Mouse (Mus musculus) heart, embryonic 13.5 days (tissue): ENCODE results near the gene Foxred2. TPM values are rescaled to one million over a fixed set of nuclear protein-coding genes. Genes with fewer than 3 reads are reported as not detected.
A peak's percentile ranks its signal among the peaks of the same experiment; 100 is the strongest.

Source experiments
- ATAC-seq: fragments of 200-750 bp; cut with Nextera tagmentation; 2 replicates; pipeline ENCODE4 v1.8.0; 2017; ENCODE audit warnings: moderate TSS enrichment; ENCODE audit not compliant: insufficient number of reproducible peaks, low FRiP score, low TSS enrichment; ENCODE audit errors: extremely low read depth
- H3K27ac ChIP-seq: fragments of 300-500 bp; sonication (generic); replicated peaks from 2 replicates; pipeline ENCODE4 v1.5.1; 2015; ENCODE audit warnings: moderate library complexity, mild to moderate bottlenecking, inconsistent platforms
- H3K27me3 ChIP-seq: fragments of 300-500 bp; sonication (generic); replicated peaks from 2 replicates; pipeline ENCODE4 v1.6.1; 2015; ENCODE audit warnings: mild to moderate bottlenecking, inconsistent platforms
- H3K36me3 ChIP-seq: fragments of 300-500 bp; sonication (generic); 2 replicates; pipeline ENCODE4 v1.6.1; 2015; ENCODE audit warnings: mild to moderate bottlenecking, inconsistent platforms
- H3K4me1 ChIP-seq: fragments of 300-500 bp; sonication (generic); 2 replicates; pipeline ENCODE4 v1.6.1; 2015; ENCODE audit warnings: inconsistent platforms
- H3K4me2 ChIP-seq: fragments of 300-500 bp; sonication (generic); 2 replicates; pipeline ENCODE4 v1.6.1; 2015; ENCODE audit warnings: inconsistent platforms, mild to moderate bottlenecking, moderate library complexity
- H3K4me3 ChIP-seq: fragments of 300-500 bp; sonication (generic); 2 replicates; pipeline ENCODE4 v1.5.1; 2015; ENCODE audit warnings: moderate library complexity, mild to moderate bottlenecking, inconsistent platforms
- H3K9ac ChIP-seq: fragments of 300-500 bp; sonication (generic); 2 replicates; pipeline ENCODE4 v1.6.1; 2015; ENCODE audit warnings: inconsistent platforms, mild to moderate bottlenecking, moderate library complexity
- H3K9me3 ChIP-seq: fragments of 300-500 bp; sonication (generic); 2 replicates; pipeline ENCODE4 v1.6.1; 2016; ENCODE audit warnings: inconsistent platforms
- WGBS: fragments of 180-500 bp; shearing (Covaris S2); methylation state at CpG from one replicate; pipeline ENCODE4 v1.1.7; 2015; ENCODE audit warnings: mixed read lengths; 5-methylcytosine and 5-hydroxymethylcytosine counted together
- polyA plus RNA-seq: library from polyadenylated mRNA; unstranded; fragments of >200 nt; fragmentation: Nextera tagmentation; extraction: Ambion mirVana; gene quantifications from 2 replicates; pipeline ENCODE4 v1.2.1, GENCODE M21; 2015

Gene Foxred2
- polyA plus RNA-seq, 1 experiment from 2014 or later: 1.1 TPM

DNA sequence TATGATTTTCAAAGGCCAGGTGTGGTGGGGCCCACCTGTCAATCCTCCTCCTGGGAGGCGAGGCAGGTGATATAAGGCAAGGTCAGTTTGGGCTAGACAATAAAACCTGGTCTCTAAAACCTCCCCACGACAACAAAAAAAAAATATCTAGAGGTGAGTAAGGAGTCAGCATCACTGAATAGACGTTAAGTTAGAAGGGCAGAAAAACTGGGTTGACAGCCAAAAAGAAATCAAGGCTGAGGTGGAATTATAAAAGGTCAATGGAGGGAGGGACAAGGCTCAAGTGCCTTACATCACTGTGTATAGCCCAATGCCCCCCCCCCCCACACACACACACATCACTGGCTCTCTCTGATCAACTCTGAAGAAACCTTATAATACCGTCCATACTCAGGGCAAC is 28.4 kb downstream of the Foxred2 start:
- H3K4me2 ChIP-seq: peak overlapping the region; percentile 77
- no peaks in the 10 kb centered on the region for H3K27me3 ChIP-seq
- 26% methylated on average over 4 of the region's 4 CpGs for WGBS
- H3K9me3 ChIP-seq: no peaks in the 10 kb centered on the region
- H3K4me3 ChIP-seq: peak overlapping the region; percentile 73
- H3K4me1 ChIP-seq: peaks cover 27% of the 10 kb centered on the region
- H3K9ac ChIP-seq: peak overlapping the region; percentile 85
- ATAC-seq: no peak
- H3K36me3 ChIP-seq: peaks cover 43% of the 10 kb centered on the region
- peak overlapping the region; percentile 94 for H3K27ac ChIP-seq

DNA sequence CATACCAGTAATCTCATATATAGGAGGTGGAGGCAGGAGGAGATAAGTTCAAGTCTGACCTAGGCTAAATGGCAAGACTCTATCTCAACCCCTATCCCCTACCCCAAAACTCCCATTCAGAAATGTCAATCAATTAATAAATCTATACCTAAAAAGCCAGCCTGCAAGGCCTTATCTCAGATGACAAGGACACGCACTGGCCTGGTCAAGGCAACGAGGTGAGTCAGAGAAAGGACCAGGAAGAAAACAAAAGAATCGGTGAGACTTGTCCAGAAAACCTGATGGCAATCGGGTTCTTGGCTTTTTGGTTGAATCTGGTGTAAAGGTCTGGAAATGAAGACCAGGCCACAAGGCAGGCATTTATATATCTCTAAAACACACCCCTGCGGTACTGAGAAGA is 29.6 kb downstream of the Foxred2 start:
- WGBS: 86% methylated on average over 5 of the region's 5 CpGs
- Histone ChIP-seq H3K9ac (0 out of 2 replicates have a peak overlapping the region, but pooled peaks have one; percentile 85), H3K4me1 (peaks cover 27% of the 10 kb centered on the region), H3K4me3 (no peak overlapping the region), H3K27me3 (no peaks in the 10 kb centered on the region), H3K4me2 (no peak overlapping the region), H3K36me3 (peaks cover 55% of the 10 kb centered on the region), H3K9me3 (no peaks in the 10 kb centered on the region), H3K27ac (no peak overlapping the region)
- ATAC-seq: no peak

DNA sequence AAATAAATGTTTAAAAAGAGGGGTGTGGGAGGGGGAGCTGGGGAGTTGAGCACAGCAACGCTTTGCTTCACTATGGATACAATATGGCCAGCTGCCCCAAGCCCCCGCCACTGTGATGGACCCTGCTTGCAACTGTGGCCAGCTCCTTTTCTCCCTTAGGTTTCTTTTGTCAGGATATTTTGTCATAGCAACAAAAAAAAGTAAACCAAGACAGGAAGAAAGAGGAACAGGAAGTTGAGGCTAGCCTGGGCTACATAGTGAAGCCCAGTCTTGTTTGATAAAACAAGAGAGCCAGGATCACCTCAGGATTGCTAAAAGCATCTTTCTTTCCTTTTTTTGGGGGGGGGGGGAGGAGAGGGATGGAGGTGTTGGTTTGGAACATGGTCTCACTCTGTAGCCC is 31.3 kb downstream of the Foxred2 start:
- Histone ChIP-seq H3K36me3 (peaks cover 70% of the 10 kb centered on the region), H3K4me3 (no peak overlapping the region), H3K9ac (no peak overlapping the region), H3K4me1 (peaks cover 27% of the 10 kb centered on the region), H3K4me2 (no peak overlapping the region), H3K27ac (no peak overlapping the region), H3K9me3 (no peaks in the 10 kb centered on the region), H3K27me3 (no peaks in the 10 kb centered on the region)
- ATAC-seq: no peak
- WGBS: 92% methylated on average over 2 of the region's 2 CpGs

DNA sequence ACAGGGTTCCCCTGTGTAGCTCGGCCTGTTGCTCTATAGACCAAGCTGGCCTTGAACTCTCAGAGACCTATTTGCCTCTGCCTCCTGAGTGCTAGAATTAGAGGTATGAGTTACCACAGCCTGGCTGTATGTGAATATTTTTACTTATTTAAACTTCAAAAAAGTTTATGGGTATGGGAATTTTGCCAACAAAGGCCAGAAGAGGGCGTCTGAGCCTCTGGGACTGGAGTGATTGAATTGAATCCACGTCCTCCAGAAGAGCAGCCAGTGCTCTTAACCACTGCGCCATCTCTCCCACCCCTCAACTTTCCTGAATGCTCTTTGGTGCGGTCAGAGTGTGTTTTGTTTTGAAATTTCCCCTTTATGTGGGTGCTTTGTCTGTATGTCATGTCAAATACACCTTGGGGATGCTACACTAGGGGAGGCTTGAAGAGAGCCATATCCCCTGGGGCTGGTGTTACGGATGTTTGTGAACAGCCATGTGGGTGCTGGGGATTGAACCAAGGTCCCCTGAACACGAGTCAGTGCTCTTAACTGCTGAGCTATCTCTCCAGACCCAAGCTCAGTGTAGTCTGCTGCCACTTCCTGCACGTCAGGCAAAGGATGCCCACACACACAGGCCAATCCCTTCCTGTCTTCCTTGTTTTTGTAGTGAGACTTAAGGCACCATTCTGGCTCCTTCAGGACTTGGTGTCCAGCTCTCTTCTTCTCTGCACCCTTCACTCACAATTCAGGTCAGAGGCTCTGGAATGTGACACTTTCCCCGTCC is 33.1 kb downstream of the Foxred2 start:
- Histone ChIP-seq H3K4me1 (peaks cover 18% of the 10 kb centered on the region), H3K4me3 (no peak overlapping the region), H3K9ac (no peak overlapping the region), H3K27me3 (no peaks in the 10 kb centered on the region), H3K9me3 (no peaks in the 10 kb centered on the region), H3K36me3 (peaks cover 88% of the 10 kb centered on the region), H3K4me2 (no peak overlapping the region), H3K27ac (no peak overlapping the region)
- 68% methylated on average over 9 of the region's 9 CpGs for WGBS
- no peak for ATAC-seq

DNA sequence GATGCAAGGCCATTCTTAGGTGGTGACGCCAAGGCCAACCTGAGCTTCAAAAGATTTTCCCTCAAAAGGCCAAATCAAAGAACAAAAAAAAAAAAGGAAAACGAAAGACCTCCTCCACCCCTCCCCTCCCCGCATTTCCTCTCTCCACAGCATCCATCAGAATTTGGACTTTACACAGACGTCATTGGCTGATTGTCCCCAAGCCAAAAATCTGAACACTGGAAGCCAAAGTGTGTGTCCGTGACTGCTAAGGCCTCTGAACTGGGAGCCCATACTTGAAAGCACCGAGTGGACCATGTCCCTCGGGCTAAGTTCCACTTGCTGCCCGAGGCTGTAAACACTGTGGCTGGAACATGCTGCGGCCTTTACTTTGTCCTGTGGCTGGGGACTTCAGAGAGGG is 33.8 kb downstream of the Foxred2 start:
- H3K4me2 ChIP-seq: no peak overlapping the region
- no peak overlapping the region for H3K9ac ChIP-seq
- ATAC-seq: no peak
- no peak overlapping the region for H3K4me3 ChIP-seq
- H3K36me3 ChIP-seq: peaks cover 95% of the 10 kb centered on the region
- WGBS: 80% methylated on average over 9 of the region's 9 CpGs
- no peak overlapping the region for H3K27ac ChIP-seq
- H3K4me1 ChIP-seq: peaks cover 12% of the 10 kb centered on the region
- H3K27me3 ChIP-seq: no peaks in the 10 kb centered on the region
- no peaks in the 10 kb centered on the region for H3K9me3 ChIP-seq

- Histone ChIP-seq H3K36me3 (peaks cover 91% of the 10 kb centered on the region), H3K4me3 (no peak overlapping the region), H3K27ac (no peak overlapping the region), H3K4me1 (peaks cover 9% of the 10 kb centered on the region; the same call in 1 of the 2 replicates), H3K4me2 (no peak overlapping the region), H3K9me3 (no peaks in the 10 kb centered on the region), H3K27me3 (no peaks in the 10 kb centered on the region), H3K9ac (peak overlapping the region; percentile 6; the same call in 1 of the 2 replicates)
- 80% methylated on average over 6 of the region's 6 CpGs for WGBS
- ATAC-seq: no peak; the same call in 1 of the 2 replicates
Measured at GRCm38 (mm10) chr15:77921636-77922035, 34.9 kb downstream of the Foxred2 start.

DNA sequence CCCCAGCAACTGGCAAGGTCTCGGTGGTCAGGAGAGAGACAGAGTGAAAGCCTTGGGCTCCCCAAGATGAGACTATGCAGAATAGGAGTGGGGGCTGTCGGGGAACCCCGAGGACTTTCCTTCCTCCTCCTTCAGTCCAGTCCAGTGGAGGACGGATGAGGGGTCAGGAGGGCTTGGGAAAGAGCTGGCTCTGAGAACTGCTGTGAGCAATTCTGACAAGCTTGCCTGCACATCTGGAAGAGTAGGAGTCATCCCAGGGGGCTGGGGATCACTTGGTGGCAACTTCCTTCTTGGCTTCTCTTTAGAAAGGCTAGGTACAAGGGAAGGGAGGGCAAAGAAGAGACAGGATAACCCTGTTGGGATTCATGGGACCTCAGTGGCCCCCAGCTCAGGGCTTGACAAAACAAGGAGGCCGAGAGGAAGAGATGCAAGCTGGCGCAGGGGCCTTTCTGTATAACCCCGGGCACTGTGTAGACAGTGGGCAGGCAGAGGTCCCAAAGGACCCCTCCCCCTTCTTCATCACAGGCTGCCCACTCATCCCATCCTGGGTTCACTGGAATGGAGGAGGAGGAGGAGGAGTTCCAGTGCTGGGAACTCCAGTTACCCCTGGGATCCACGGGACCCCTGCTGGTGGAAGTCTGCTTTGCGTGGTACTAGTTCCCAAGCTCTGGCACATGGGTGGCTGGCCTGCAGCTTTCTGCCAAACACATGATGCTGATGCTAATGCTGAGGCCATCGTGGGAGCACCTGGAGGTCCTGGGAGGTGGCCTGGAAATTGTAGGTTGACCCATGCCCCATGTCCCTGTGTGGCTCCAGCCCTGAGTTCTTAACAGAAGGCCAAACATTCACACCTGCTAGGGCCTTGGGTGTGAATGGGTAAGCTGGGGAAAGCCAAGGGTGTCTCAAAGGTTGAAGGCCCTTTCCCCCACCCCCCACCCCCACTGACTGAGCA is 35.7 kb downstream of the Foxred2 start:
- 76% methylated on average over 10 of the region's 10 CpGs for WGBS
- Histone ChIP-seq H3K27me3 (no peaks in the 10 kb centered on the region), H3K4me1 (peaks cover 9% of the 10 kb centered on the region; the same call in 1 of the 2 replicates), H3K27ac (no peak overlapping the region), H3K4me2 (no peak overlapping the region), H3K9me3 (no peaks in the 10 kb centered on the region), H3K9ac (no peak overlapping the region; the same call in 1 of the 2 replicates), H3K36me3 (peaks cover 91% of the 10 kb centered on the region), H3K4me3 (no peak overlapping the region)
- ATAC-seq: no peak

- 90% methylated on average over 12 of the region's 12 CpGs for WGBS
- H3K4me1 ChIP-seq: peaks cover 9% of the 10 kb centered on the region; the same call in 1 of the 2 replicates
- H3K36me3 ChIP-seq: peaks cover 93% of the 10 kb centered on the region
- no peak overlapping the region for H3K4me3 ChIP-seq
- no peaks in the 10 kb centered on the region for H3K27me3 ChIP-seq
- no peak overlapping the region for H3K9ac ChIP-seq
- ATAC-seq: no peak
- no peak overlapping the region for H3K4me2 ChIP-seq
- no peak overlapping the region for H3K27ac ChIP-seq
- H3K9me3 ChIP-seq: no peaks in the 10 kb centered on the region
Measured at GRCm38 (mm10) chr15:77919441-77919840, 37.1 kb downstream of the Foxred2 start.

GRCm38 (mm10) chr15:77916851-77917544 is 39.5 kb downstream of the Foxred2 start:
- Histone ChIP-seq H3K4me1 (peaks cover 20% of the 10 kb centered on the region), H3K27ac (no peak overlapping the region), H3K27me3 (no peaks in the 10 kb centered on the region), H3K9me3 (no peaks in the 10 kb centered on the region), H3K4me2 (no peak overlapping the region), H3K9ac (no peak overlapping the region), H3K4me3 (no peak overlapping the region), H3K36me3 (peaks cover 76% of the 10 kb centered on the region)
- ATAC-seq: no peak
- WGBS: 32% methylated on average over 8 of the region's 8 CpGs

- H3K4me1 ChIP-seq: peaks cover 31% of the 10 kb centered on the region
- H3K27me3 ChIP-seq: no peaks in the 10 kb centered on the region
- H3K4me2 ChIP-seq: no peak overlapping the region
- no peak overlapping the region for H3K9ac ChIP-seq
- H3K36me3 ChIP-seq: peaks cover 62% of the 10 kb centered on the region
- no peak overlapping the region for H3K4me3 ChIP-seq
- no peak overlapping the region for H3K27ac ChIP-seq
- H3K9me3 ChIP-seq: no peaks in the 10 kb centered on the region
- no peak for ATAC-seq
- 94% methylated on average over 4 of the region's 4 CpGs for WGBS
Measured at GRCm38 (mm10) chr15:77915287-77915686, 41.2 kb downstream of the Foxred2 start.

GRCm38 (mm10) chr15:77914507-77914906 is 42.0 kb downstream of the Foxred2 start:
- 97% methylated on average over 3 of the region's 3 CpGs for WGBS
- H3K4me3 ChIP-seq: no peak overlapping the region
- H3K27ac ChIP-seq: no peak overlapping the region
- no peaks in the 10 kb centered on the region for H3K27me3 ChIP-seq
- no peak for ATAC-seq
- no peak overlapping the region for H3K9ac ChIP-seq
- H3K9me3 ChIP-seq: no peaks in the 10 kb centered on the region
- H3K4me1 ChIP-seq: peaks cover 33% of the 10 kb centered on the region
- peaks cover 54% of the 10 kb centered on the region for H3K36me3 ChIP-seq
- H3K4me2 ChIP-seq: no peak overlapping the region
